ENCODE assay signal across 13 mouse cellular contexts in genomic region chr7:80296462-80296861, GRCm38 (mm10). TPM values are rescaled to one million over a fixed set of nuclear protein-coding genes. Genes with fewer than 3 reads are reported as not detected.
DNase-seq lines count a peak whose midpoint lies in the region; ATAC-seq and TF ChIP-seq lines count a peak whose summit lies in the region.
"Had no signal": no experiment of that assay in that cellular context is flagged by ENCODE, and none has a peak within 500 bp of the region (broad histone marks: within the 10 kb centered on the region; RNA-seq: fewer than 3 reads in every experiment).

No protein-coding gene starts in this region.

- intact Hi-C loops in heart, postnatal 36 days (cut with DNase I) = no loop called here

- WGBS in lung, embryonic 14.5 days = 90% methylated on average over 6 of the region's 6 CpGs
- 92% methylated on average over 6 of the region's 6 CpGs for WGBS in embryonic facial prominence, embryonic 15.5 days
- 81% methylated on average over 6 of the region's 6 CpGs for WGBS in liver, embryonic 16.5 days (ENCODE audit: insufficient replicate concordance)

- no peak overlapping the region for H3K9ac ChIP-seq in lung, embryonic 14.5 days
- H3K9ac ChIP-seq in embryonic facial prominence, embryonic 15.5 days = no peak overlapping the region
- H3K9ac ChIP-seq in liver, embryonic 16.5 days (ENCODE audit: low read depth, low read length) = peak overlapping the region; percentile 99

- H3K27ac ChIP-seq in lung, embryonic 14.5 days (ENCODE audit: low read depth) = no peak overlapping the region
- no peak overlapping the region for H3K27ac ChIP-seq in embryonic facial prominence, embryonic 15.5 days (replicated peaks)
- H3K27ac ChIP-seq in liver, embryonic 16.5 days (ENCODE audit: low read length) = no peak overlapping the region; the same call in 1 of the 2 replicates

- H3K4me1 ChIP-seq in lung, embryonic 14.5 days (ENCODE audit: insufficient read depth) = peaks cover 7% of the 10 kb centered on the region; the same call in 1 of the 2 replicates
- peaks cover 18% of the 10 kb centered on the region for H3K4me1 ChIP-seq in embryonic facial prominence, embryonic 15.5 days
- peaks cover 39% of the 10 kb centered on the region for H3K4me1 ChIP-seq in liver, embryonic 16.5 days (ENCODE audit: control insufficient read depth, low read depth, low read length)

- H3K36me3 ChIP-seq in lung, embryonic 14.5 days (ENCODE audit: insufficient read depth) = peaks cover 27% of the 10 kb centered on the region
- peaks cover 10% of the 10 kb centered on the region for H3K36me3 ChIP-seq in embryonic facial prominence, embryonic 15.5 days
- H3K36me3 ChIP-seq in liver, embryonic 16.5 days (ENCODE audit: control insufficient read depth, insufficient read depth) = peaks cover 36% of the 10 kb centered on the region

- H3K4me2 ChIP-seq in lung, embryonic 14.5 days = peak overlapping the region; percentile 73
- H3K4me2 ChIP-seq in embryonic facial prominence, embryonic 15.5 days (replicated peaks) = no peak overlapping the region
- H3K4me2 ChIP-seq in liver, embryonic 16.5 days (ENCODE audit: low read depth, low read length) = peak overlapping the region; percentile 77

- peak; percentile 88 for DNase-seq in heart, adult 11 months
- no peak for DNase-seq in heart, postnatal 36 days
- no peak for DNase-seq in lung, embryonic 14.5 days
- DNase-seq in lung, adult 18-20 months = no peak
- DNase-seq in cerebellum, postnatal 4 days (ENCODE audit: low spot score in 2 of 2) = no peak
- DNase-seq in testis, postnatal 14 days (ENCODE audit: low spot score) = no peak
- DNase-seq: adrenal gland, postnatal 25 days; cerebellum, adult 2 months; kidney, postnatal 25 days had no signal

- no peaks in the 10 kb centered on the region for H3K9me3 ChIP-seq in lung, embryonic 14.5 days (ENCODE audit: low read depth, low read length)
- H3K9me3 ChIP-seq in embryonic facial prominence, embryonic 15.5 days (replicated peaks) = no peaks in the 10 kb centered on the region
- no peaks in the 10 kb centered on the region for H3K9me3 ChIP-seq in liver, embryonic 16.5 days (replicated peaks; ENCODE audit: control insufficient read depth, low read length)
- H3K9me3 ChIP-seq: heart, embryonic 10.5 days had no signal

- H3K4me3 ChIP-seq in lung, embryonic 14.5 days (ENCODE audit: low read depth, low read length) = no peak overlapping the region
- H3K4me3 ChIP-seq in embryonic facial prominence, embryonic 15.5 days (replicated peaks) = 0 out of 2 replicates have a peak overlapping the region, but pooled peaks have one; percentile 83
- H3K4me3 ChIP-seq in liver, embryonic 16.5 days (ENCODE audit: low read depth, low read length) = peak overlapping the region; percentile 98

- TF ChIP-seq CTCF in lung, embryonic 14.5 days (IDR thresholded peaks at IDR 0.05; ENCODE audit: low read depth) = no peak

- H3K27me3 ChIP-seq in lung, embryonic 14.5 days (ENCODE audit: insufficient read depth, low read length) = no peaks in the 10 kb centered on the region
- no peaks in the 10 kb centered on the region for H3K27me3 ChIP-seq in embryonic facial prominence, embryonic 15.5 days
- no peaks in the 10 kb centered on the region for H3K27me3 ChIP-seq in liver, embryonic 16.5 days (ENCODE audit: control insufficient read depth, insufficient read depth, low read depth, low read length)
- H3K27me3 ChIP-seq: Patski had no signal

- no peak for ATAC-seq in lung, embryonic 14.5 days (ENCODE audit: insufficient read depth)
- no peak for ATAC-seq in embryonic facial prominence, embryonic 15.5 days (ENCODE audit: insufficient number of reproducible peaks, low FRiP score, low TSS enrichment, low read depth)
- no peak for ATAC-seq in liver, embryonic 16.5 days (ENCODE audit: low read depth)
- ATAC-seq: Patski had no signal

RNA-seq across cellular contexts. Expression of gene Prc1, which starts 2.2 kb away (rescaled TPM):
- total RNA-seq in heart, postnatal 36 days (2021) = 1 to 10 TPM; 2.2 to 2.5 TPM
- 205 and 206 TPM in 2 replicates for polyA plus RNA-seq in lung, embryonic 14.5 days (2014; fragmentation: Nextera tagmentation; extraction: Ambion mirVana)
- polyA plus RNA-seq in embryonic facial prominence, embryonic 15.5 days (2015; fragmentation: Nextera tagmentation; extraction: Ambion mirVana) = 109 TPM in 2 replicates
- polyA plus RNA-seq in liver, embryonic 16.5 days (2015; fragmentation: Nextera tagmentation; extraction: Ambion mirVana) = 125 and 133 TPM in 2 replicates

RNA-seq across cellular contexts. Expression of gene Vps33b, which starts 27.0 kb away (rescaled TPM):
- total RNA-seq in heart, postnatal 36 days (2021) = 1 to 10 TPM; 6.2 to 7.2 TPM
- polyA plus RNA-seq in lung, embryonic 14.5 days (2014; fragmentation: Nextera tagmentation; extraction: Ambion mirVana) = 11.6 and 12.1 TPM in 2 replicates
- 12.3 and 17.1 TPM in 2 replicates for polyA plus RNA-seq in embryonic facial prominence, embryonic 15.5 days (2015; fragmentation: Nextera tagmentation; extraction: Ambion mirVana)
- 4.3 and 5.0 TPM in 2 replicates for polyA plus RNA-seq in liver, embryonic 16.5 days (2015; fragmentation: Nextera tagmentation; extraction: Ambion mirVana)

RNA-seq across cellular contexts. Expression of gene Rccd1, which starts 27.8 kb away (rescaled TPM):
- 1 to 10 TPM; 3.8 to 7.0 TPM for total RNA-seq in heart, postnatal 36 days (2021)
- polyA plus RNA-seq in lung, embryonic 14.5 days (2014; fragmentation: Nextera tagmentation; extraction: Ambion mirVana) = 11.0 and 12.0 TPM in 2 replicates
- polyA plus RNA-seq in embryonic facial prominence, embryonic 15.5 days (2015; fragmentation: Nextera tagmentation; extraction: Ambion mirVana) = 10.4 and 10.8 TPM in 2 replicates
- polyA plus RNA-seq in liver, embryonic 16.5 days (2015; fragmentation: Nextera tagmentation; extraction: Ambion mirVana) = 2.3 and 2.6 TPM in 2 replicates

RNA-seq across cellular contexts. Expression of gene Ngrn, which starts 35.4 kb away (rescaled TPM):
- total RNA-seq in heart, postnatal 36 days (2021) = 10 to 100 TPM; 26.7 to 29.0 TPM
- 40.1 and 41.0 TPM in 2 replicates for polyA plus RNA-seq in lung, embryonic 14.5 days (2014; fragmentation: Nextera tagmentation; extraction: Ambion mirVana)
- 51.2 and 54.9 TPM in 2 replicates for polyA plus RNA-seq in embryonic facial prominence, embryonic 15.5 days (2015; fragmentation: Nextera tagmentation; extraction: Ambion mirVana)
- polyA plus RNA-seq in liver, embryonic 16.5 days (2015; fragmentation: Nextera tagmentation; extraction: Ambion mirVana) = 26.3 and 27.7 TPM in 2 replicates

RNA-seq across cellular contexts. Expression of gene Unc45a, which starts 44.3 kb away (rescaled TPM):
- total RNA-seq in heart, postnatal 36 days (2021) = 10 to 100 TPM; 15.5 to 16.9 TPM
- polyA plus RNA-seq in lung, embryonic 14.5 days (2014; fragmentation: Nextera tagmentation; extraction: Ambion mirVana) = 34.3 and 35.3 TPM in 2 replicates
- 55.6 and 57.7 TPM in 2 replicates for polyA plus RNA-seq in embryonic facial prominence, embryonic 15.5 days (2015; fragmentation: Nextera tagmentation; extraction: Ambion mirVana)
- 9.0 and 9.3 TPM in 2 replicates for polyA plus RNA-seq in liver, embryonic 16.5 days (2015; fragmentation: Nextera tagmentation; extraction: Ambion mirVana)
